Mouse (Mus musculus) midbrain, embryonic 11.5 days (tissue): ENCODE data around the gene Sdk2. TPM values are rescaled to one million over a fixed set of nuclear protein-coding genes. Genes with fewer than 3 reads are reported as not detected.

Source experiments
- ATAC-seq: fragments of 200-750 bp; cut with Nextera tagmentation; 2 replicates; pipeline ENCODE4 v1.8.0; 2017; ENCODE audit warnings: moderate TSS enrichment, moderate library complexity; ENCODE audit not compliant: low FRiP score
- DNase-seq: peaks from one replicate; pipeline ENCODE4 v3.0.0; 2015; ENCODE audit warnings: low spot score; ENCODE audit errors: missing footprints
- H3K27ac ChIP-seq: fragments of 300-500 bp; sonication (generic); 2 replicates; pipeline ENCODE4 v1.5.1; 2014; ENCODE audit warnings: low read depth, low read length
- H3K27me3 ChIP-seq: fragments of 300-500 bp; sonication (generic); 2 replicates; pipeline ENCODE4 v1.6.1; 2014; ENCODE audit warnings: mild to moderate bottlenecking, low read length, moderate library complexity, mixed read lengths; ENCODE audit not compliant: control insufficient read depth, insufficient read depth
- H3K36me3 ChIP-seq: fragments of 300-500 bp; sonication (generic); 2 replicates; pipeline ENCODE4 v1.6.1; 2014; ENCODE audit warnings: mild to moderate bottlenecking, low read length, moderate library complexity, mixed read lengths; ENCODE audit not compliant: control insufficient read depth, insufficient read depth
- H3K4me1 ChIP-seq: fragments of 300-500 bp; sonication (generic); 2 replicates; pipeline ENCODE4 v1.6.1; 2014; ENCODE audit warnings: low read length; ENCODE audit not compliant: control insufficient read depth, insufficient read depth
- H3K4me2 ChIP-seq: fragments of 300-500 bp; sonication (generic); 2 replicates; pipeline ENCODE4 v1.6.1; 2014; ENCODE audit warnings: mild to moderate bottlenecking, moderate library complexity
- H3K4me3 ChIP-seq: fragments of 300-500 bp; sonication (generic); 2 replicates; pipeline ENCODE4 v1.5.1; 2014; ENCODE audit warnings: low read depth, low read length
- H3K9ac ChIP-seq: fragments of 300-500 bp; sonication (generic); 2 replicates; pipeline ENCODE4 v1.6.1; 2014; ENCODE audit warnings: low read length
- H3K9me3 ChIP-seq: fragments of 300-500 bp; sonication (generic); 2 replicates; pipeline ENCODE4 v1.6.1; 2016; ENCODE audit warnings: low read length; ENCODE audit not compliant: control insufficient read depth
- whole genome bisulfite sequencing: fragments of 180-500 bp; shearing (Covaris S2); extraction: QIAGEN DNeasy Blood & Tissue Kit; methylation state at CpG from one replicate; pipeline ENCODE4 v1.1.7; 2014; 5-methylcytosine and 5-hydroxymethylcytosine counted together
- polyA plus RNA-seq: library from polyadenylated mRNA; unstranded; fragments of >200 nt; fragmentation: Nextera tagmentation; extraction: Ambion mirVana; gene quantifications from 2 replicates; pipeline ENCODE4 v1.2.1, GENCODE M21; 2014

Gene Sdk2
- polyA plus RNA-seq, 1 experiment from 2014 or later = 2.6 TPM

DNA sequence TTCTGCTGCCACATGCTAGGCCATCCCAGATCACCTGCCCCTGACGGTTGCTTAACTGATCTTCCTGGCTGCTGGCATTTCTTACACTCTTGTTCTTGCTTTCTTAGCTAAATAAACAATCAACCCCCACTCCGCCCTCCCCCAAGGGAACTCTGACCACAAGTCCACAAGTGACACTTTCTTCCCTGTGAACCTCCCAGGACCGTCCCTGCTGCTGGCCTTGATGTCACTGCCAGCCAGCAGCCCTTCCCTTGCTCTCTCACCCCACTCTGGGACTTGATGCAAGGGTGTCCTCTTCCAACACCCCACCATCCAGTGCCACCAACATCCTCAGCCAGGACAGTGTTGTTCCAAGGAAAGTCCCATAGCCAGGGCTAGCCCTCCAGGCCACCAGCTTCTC is 336.0 kb downstream of the Sdk2 start:
- H3K9ac ChIP-seq = no peak overlapping the region
- no peaks in the 10 kb centered on the region for H3K27me3 ChIP-seq
- no peaks in the 10 kb centered on the region for H3K9me3 ChIP-seq
- H3K4me3 ChIP-seq = no peak overlapping the region
- ATAC-seq (no peak), DNase-seq (no peak)
- no peak overlapping the region for H3K27ac ChIP-seq
- no peak overlapping the region for H3K4me2 ChIP-seq
- H3K4me1 ChIP-seq = peaks cover 9% of the 10 kb centered on the region
- 86% methylated on average over 3 of the region's 3 CpGs for WGBS
- H3K36me3 ChIP-seq = peaks cover 30% of the 10 kb centered on the region

DNA sequence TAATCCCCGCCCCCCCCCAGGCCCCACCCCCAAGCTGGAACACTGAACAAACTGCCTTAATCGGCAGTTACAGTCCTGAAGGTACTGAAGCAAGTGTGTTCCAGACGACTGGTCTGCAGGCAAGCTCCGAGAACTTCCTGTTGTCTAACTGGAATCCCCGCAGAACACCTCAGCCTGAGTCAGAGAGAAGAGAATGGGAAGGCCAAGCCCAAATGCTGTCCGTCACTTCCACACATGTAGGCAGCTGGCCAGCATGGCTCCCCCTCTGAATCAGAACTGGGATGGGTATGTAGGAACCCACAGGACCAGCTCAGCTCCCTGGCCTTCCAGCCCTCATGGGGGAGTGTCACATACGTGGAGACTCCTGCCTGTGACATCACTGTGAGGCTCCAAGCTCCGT is 336.9 kb downstream of the Sdk2 start:
- Histone ChIP-seq H3K4me2 (no peak overlapping the region), H3K27me3 (no peaks in the 10 kb centered on the region), H3K4me1 (peaks cover 9% of the 10 kb centered on the region), H3K4me3 (no peak overlapping the region), H3K36me3 (peaks cover 30% of the 10 kb centered on the region), H3K9me3 (no peaks in the 10 kb centered on the region), H3K9ac (no peak overlapping the region), H3K27ac (no peak overlapping the region)
- 69% methylated on average over 8 of the region's 8 CpGs for WGBS
- no peak for DNase-seq
- no peak for ATAC-seq

DNA sequence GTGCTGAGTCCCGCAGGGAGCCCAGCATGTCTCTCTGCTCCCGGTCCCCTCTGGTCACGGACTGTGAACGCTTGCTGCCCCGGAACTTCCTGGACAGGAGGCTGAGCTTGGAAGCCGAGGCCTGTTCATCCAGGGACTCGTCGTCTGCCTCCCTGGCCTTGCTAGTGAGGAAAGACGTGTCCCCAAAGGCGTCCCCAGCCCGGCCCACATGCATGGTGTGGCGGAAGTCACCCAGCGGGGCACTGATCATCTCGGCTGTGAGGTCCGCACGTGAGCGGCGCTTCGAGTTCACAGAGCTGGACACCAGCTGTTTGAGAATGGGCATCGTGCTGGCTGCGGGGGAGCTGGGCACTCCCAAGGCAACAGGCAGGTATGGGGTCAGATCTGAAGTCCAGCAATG is 337.6 kb downstream of the Sdk2 start:
- no peaks in the 10 kb centered on the region for H3K9me3 ChIP-seq
- no peak overlapping the region for H3K9ac ChIP-seq
- no peak overlapping the region for H3K4me2 ChIP-seq
- no peaks in the 10 kb centered on the region for H3K27me3 ChIP-seq
- 84% methylated on average over 21 of the region's 21 CpGs for WGBS
- ATAC-seq = no peak
- peaks cover 30% of the 10 kb centered on the region for H3K36me3 ChIP-seq
- no peak overlapping the region for H3K27ac ChIP-seq
- no peak for DNase-seq
- no peak overlapping the region for H3K4me3 ChIP-seq
- peaks cover 4% of the 10 kb centered on the region for H3K4me1 ChIP-seq

DNA sequence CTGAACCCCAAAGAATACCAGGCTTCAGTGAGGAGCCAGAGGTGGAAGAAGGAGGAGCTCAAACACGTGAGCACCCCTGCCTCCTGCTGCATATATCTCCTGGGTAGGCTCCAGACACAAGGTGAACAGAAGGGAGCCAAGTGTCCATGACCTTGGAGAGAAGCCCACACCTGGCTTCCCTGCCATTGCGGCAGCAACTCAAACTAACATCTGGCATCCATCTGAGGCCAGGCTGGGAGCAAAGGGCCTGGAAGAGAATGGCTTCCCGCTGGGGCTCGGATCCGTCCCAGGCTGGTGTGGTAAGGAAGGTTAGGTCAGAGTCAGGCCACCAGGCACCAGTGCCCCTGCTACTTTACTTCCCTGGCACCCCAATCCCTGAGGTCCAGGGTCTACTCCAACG is 338.9 kb downstream of the Sdk2 start:
- WGBS = 77% methylated on average over 6 of the region's 6 CpGs
- H3K4me3 ChIP-seq = no peak overlapping the region
- peaks cover 30% of the 10 kb centered on the region for H3K36me3 ChIP-seq
- no peak overlapping the region for H3K4me2 ChIP-seq
- no peak overlapping the region for H3K27ac ChIP-seq
- no peak overlapping the region for H3K9ac ChIP-seq
- no peaks in the 10 kb centered on the region for H3K4me1 ChIP-seq
- H3K27me3 ChIP-seq = no peaks in the 10 kb centered on the region
- ATAC-seq (no peak), DNase-seq (no peak)
- no peaks in the 10 kb centered on the region for H3K9me3 ChIP-seq

DNA sequence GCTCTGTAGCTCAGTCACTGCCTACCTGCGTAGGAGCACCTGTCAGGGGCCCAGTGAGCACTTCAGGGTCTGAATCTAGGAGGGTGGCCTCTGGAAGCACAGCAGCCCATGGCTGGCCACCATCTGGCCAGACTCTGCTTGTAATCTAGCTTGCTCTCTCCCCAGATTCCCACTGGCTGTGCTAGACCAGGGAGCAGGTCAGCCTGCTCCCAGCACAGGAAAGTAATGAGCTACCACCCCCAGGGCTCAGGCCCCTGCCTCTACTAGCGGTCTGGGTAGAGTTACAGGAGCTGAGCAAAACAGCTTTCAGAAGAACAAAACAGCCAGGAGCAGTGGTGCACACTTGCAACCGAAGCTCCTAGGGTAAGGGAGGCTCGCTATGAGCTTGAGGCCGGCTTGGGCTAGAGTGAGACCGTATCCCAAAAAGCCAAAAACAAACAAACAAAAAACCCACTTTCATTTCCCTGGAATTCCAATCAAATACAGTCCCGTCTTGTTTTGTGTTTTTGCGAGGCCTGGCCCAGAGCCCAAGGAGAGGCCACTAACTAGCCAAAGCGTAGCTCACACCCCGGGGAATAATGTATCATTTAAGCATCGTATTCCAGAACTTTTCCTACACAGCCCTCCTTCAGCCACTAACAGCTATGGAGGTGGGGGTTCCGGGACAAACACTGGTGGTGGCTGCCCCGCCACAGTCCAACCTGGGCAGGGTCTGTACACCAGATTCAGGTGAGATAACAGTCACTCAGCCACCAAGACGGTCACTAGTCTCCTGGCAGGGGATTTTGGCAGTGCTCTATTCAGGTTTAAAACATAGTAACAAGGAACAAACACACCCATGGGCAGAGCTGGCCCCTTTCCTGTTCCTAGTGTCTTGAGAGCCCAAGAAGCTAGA is 339.6 kb downstream of the Sdk2 start:
- Histone ChIP-seq H3K9ac (no peak overlapping the region), H3K9me3 (no peaks in the 10 kb centered on the region), H3K4me3 (no peak overlapping the region), H3K4me1 (no peaks in the 10 kb centered on the region), H3K36me3 (peaks cover 30% of the 10 kb centered on the region), H3K27me3 (no peaks in the 10 kb centered on the region), H3K4me2 (no peak overlapping the region), H3K27ac (no peak overlapping the region)
- 87% methylated on average over 14 of the region's 14 CpGs for WGBS
- ATAC-seq (no peak), DNase-seq (no peak)
